Mouse (Mus musculus) heart, embryonic 11.5 days (tissue): ENCODE results near the gene Maml2. TPM values are rescaled to one million over a fixed set of nuclear protein-coding genes. Genes with fewer than 3 reads are reported as not detected.

ENCODE experiments used
- ATAC-seq: fragments of 200-750 bp; cut with Nextera tagmentation; replicated peaks from 2 replicates; pipeline ENCODE4 v1.8.0; 2017; ENCODE audit warnings: moderate library complexity; ENCODE audit not compliant: insufficient number of reproducible peaks, low FRiP score, low TSS enrichment
- H3K27ac ChIP-seq: fragments of 300-500 bp; sonication (generic); 2 replicates; pipeline ENCODE4 v1.5.1; 2014; ENCODE audit warnings: mild to moderate bottlenecking, low read depth, low read length
- H3K27me3 ChIP-seq: fragments of 300-500 bp; sonication (generic); 2 replicates; pipeline ENCODE4 v1.6.1; 2014; ENCODE audit warnings: mild to moderate bottlenecking, low read length, mixed read lengths; ENCODE audit not compliant: control insufficient read depth, insufficient read depth
- H3K36me3 ChIP-seq: fragments of 300-500 bp; sonication (generic); 2 replicates; pipeline ENCODE4 v1.6.1; 2014; ENCODE audit warnings: mild to moderate bottlenecking, low read length, moderate library complexity, mixed read lengths; ENCODE audit not compliant: control insufficient read depth, insufficient read depth
- H3K4me1 ChIP-seq: fragments of 300-500 bp; sonication (generic); 2 replicates; pipeline ENCODE4 v1.6.1; 2014; ENCODE audit warnings: low read length; ENCODE audit not compliant: control insufficient read depth, insufficient read depth
- H3K4me2 ChIP-seq: fragments of 300-500 bp; sonication (generic); 2 replicates; pipeline ENCODE4 v1.6.1; 2014; ENCODE audit warnings: mild to moderate bottlenecking, moderate library complexity
- H3K4me3 ChIP-seq: fragments of 300-500 bp; sonication (generic); 2 replicates; pipeline ENCODE4 v1.5.1; 2014; ENCODE audit warnings: low read depth, low read length
- H3K9ac ChIP-seq: fragments of 300-500 bp; sonication (generic); 2 replicates; pipeline ENCODE4 v1.6.1; 2014; ENCODE audit warnings: mild to moderate bottlenecking, low read depth, low read length, moderate library complexity
- H3K9me3 ChIP-seq: fragments of 300-500 bp; sonication (generic); replicated peaks from 2 replicates; pipeline ENCODE4 v1.6.1; 2016; ENCODE audit warnings: low read length; ENCODE audit not compliant: control insufficient read depth
- WGBS: fragments of 180-500 bp; shearing (Covaris S2); extraction: QIAGEN DNeasy Blood & Tissue Kit; methylation state at CpG from one replicate; pipeline ENCODE4 v1.1.7; 2014; ENCODE audit not compliant: insufficient replicate concordance; 5-methylcytosine and 5-hydroxymethylcytosine counted together
- polyA plus RNA-seq: library from polyadenylated mRNA; unstranded; fragments of >200 nt; fragmentation: Nextera tagmentation; extraction: Ambion mirVana; gene quantifications from 2 replicates; pipeline ENCODE4 v1.2.1, GENCODE M21; 2014

The Maml2 gene
- polyA plus RNA-seq, 1 experiment from 2014 or later: 9.1 TPM

DNA sequence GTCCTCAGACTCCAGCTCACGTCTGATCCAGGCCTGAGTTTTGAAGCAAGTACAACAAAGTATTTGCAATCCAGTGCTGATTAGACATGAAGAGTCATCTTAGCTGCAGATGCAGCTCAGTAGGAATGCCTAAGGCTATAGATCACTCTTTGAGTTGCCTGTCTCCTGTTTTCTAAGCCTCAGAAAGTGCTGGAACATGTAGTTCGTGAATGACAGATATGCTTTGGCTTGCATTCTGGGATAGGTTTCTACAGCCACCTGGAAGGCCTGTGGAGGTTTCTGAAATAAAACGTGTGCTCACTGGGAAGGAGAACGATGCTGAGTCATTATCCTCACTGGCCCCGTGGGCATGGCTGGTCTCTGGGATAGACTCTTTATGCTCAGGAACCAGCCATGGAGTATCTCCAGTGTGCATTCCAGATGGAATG, 16.8 kb downstream of the Maml2 start:
- no peak overlapping the region for H3K4me3 ChIP-seq
- H3K4me1 ChIP-seq: peaks cover 33% of the 10 kb centered on the region
- no peak overlapping the region for H3K27ac ChIP-seq
- no peak overlapping the region for H3K4me2 ChIP-seq
- H3K36me3 ChIP-seq: no peaks in the 10 kb centered on the region
- H3K9ac ChIP-seq: no peak overlapping the region
- WGBS: 57% methylated on average over 5 of the region's 5 CpGs
- no peak for ATAC-seq
- H3K27me3 ChIP-seq: no peaks in the 10 kb centered on the region
- H3K9me3 ChIP-seq: no peaks in the 10 kb centered on the region

DNA sequence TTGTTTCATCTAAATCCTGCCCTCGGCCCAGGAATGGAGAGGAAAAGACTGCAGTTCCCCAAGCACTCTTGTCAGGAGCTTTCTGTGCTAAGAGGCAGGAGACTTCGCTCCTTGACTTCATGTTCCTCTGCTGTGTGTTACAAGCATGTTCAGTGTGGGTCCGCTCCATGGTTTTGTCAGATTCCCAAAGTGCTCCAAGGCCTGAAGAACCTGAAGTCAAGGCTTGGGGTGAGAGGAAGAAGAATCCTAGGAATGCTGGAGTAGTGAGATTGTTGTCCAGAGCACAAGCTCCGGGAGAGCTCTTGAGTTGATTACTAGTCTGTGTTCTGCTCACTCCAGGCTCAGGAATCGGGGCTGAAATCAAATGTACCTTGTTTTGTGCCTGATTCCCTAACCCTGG, 17.6 kb downstream of the Maml2 start:
- no peaks in the 10 kb centered on the region for H3K27me3 ChIP-seq
- no peaks in the 10 kb centered on the region for H3K9me3 ChIP-seq
- H3K9ac ChIP-seq: no peak overlapping the region
- 0 out of 2 replicates have a peak overlapping the region, but pooled peaks have one; percentile 1 for H3K27ac ChIP-seq
- peaks cover 27% of the 10 kb centered on the region for H3K4me1 ChIP-seq
- no peak overlapping the region for H3K4me3 ChIP-seq
- no peaks in the 10 kb centered on the region for H3K36me3 ChIP-seq
- WGBS: 50% methylated on average over 5 of the region's 5 CpGs
- 0 out of 2 replicates have a peak overlapping the region, but pooled peaks have one; percentile 20 for H3K4me2 ChIP-seq
- ATAC-seq: no peak

DNA sequence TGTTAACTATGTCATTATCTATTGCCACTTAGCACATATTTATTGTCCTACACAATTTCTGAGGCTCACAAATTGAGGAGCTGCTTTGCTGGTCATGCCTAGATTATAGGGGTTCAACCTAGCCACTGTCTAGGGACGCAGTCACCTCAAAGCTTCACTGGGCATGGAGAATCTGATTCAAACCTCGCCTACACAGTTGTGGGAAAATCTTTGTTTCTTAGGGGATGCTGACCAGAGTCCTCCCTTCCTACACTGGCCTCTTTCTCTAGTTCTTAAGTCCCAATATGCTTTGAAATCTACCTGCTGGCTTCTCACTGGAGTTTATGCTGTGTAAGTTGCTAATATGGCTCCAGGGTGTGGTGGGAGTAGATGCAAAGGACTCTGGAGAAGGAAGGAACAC, 21.8 kb downstream of the Maml2 start:
- Histone ChIP-seq H3K27me3 (no peaks in the 10 kb centered on the region), H3K4me2 (no peak overlapping the region), H3K4me3 (no peak overlapping the region), H3K27ac (no peak overlapping the region), H3K4me1 (peaks cover 53% of the 10 kb centered on the region), H3K9ac (no peak overlapping the region), H3K9me3 (no peaks in the 10 kb centered on the region), H3K36me3 (no peaks in the 10 kb centered on the region)
- WGBS: 79% methylated on average over 2 of the region's 2 CpGs
- ATAC-seq: no peak

DNA sequence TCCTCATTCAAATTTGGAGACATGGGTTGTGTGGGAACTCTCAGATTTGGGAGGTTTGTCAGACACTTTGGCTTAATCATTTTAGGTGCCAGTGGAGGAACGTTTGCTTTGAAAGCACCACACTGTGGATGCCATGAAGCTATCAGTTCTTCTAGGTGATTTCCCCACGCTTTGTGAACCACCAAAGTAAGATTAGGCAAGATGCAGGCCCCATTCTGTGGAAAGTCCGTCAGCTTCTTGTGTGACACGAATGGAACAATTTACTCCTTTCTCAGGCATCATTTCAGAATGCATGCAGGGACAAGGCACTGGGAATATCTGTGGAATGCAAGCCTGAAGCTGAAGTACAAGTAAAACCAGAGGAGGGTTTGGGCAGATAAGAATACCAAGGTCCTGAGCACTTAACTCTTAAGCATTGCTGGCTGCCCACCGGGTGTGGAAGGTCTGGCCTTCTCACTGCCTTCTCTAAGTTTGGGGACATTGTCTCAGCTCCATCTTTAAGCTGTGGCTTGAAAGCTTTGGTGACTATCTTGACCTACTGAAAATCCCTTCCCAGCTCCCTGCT, 23.1 kb downstream of the Maml2 start:
- no peaks in the 10 kb centered on the region for H3K27me3 ChIP-seq
- no peak overlapping the region for H3K9ac ChIP-seq
- 0 out of 2 replicates have a peak overlapping the region, but pooled peaks have one; percentile 29 for H3K27ac ChIP-seq
- H3K9me3 ChIP-seq: no peaks in the 10 kb centered on the region
- no peak for ATAC-seq
- H3K4me2 ChIP-seq: no peak overlapping the region
- WGBS: 33% methylated on average over 5 of the region's 5 CpGs
- no peaks in the 10 kb centered on the region for H3K36me3 ChIP-seq
- peaks cover 40% of the 10 kb centered on the region for H3K4me1 ChIP-seq
- H3K4me3 ChIP-seq: no peak overlapping the region

DNA sequence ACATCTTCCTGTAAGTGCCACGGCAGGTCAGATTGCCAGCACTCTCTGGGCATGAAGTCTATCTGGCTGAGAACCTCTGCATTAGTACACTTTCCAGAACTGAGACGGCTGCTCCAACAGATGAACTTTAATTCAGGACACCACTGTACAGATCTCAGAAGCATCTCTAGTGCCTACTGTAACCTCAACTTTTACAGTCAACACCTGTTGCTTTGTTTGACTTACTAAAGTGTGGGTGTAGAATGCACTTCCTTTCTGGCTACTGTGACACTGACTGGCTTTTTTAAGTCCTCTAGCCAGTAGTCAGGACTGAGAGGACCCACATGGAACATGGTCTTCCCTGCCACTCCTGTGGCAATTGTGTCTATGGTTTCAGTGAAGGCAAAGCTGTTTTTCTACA, 25.3 kb downstream of the Maml2 start:
- Histone ChIP-seq H3K27me3 (no peaks in the 10 kb centered on the region), H3K9ac (no peak overlapping the region), H3K4me1 (peaks cover 32% of the 10 kb centered on the region), H3K4me3 (no peak overlapping the region), H3K4me2 (no peak overlapping the region), H3K9me3 (no peaks in the 10 kb centered on the region), H3K27ac (peak overlapping the region; percentile 50), H3K36me3 (no peaks in the 10 kb centered on the region)
- WGBS: 73% methylated on average over 2 of the region's 2 CpGs
- ATAC-seq: no peak

DNA sequence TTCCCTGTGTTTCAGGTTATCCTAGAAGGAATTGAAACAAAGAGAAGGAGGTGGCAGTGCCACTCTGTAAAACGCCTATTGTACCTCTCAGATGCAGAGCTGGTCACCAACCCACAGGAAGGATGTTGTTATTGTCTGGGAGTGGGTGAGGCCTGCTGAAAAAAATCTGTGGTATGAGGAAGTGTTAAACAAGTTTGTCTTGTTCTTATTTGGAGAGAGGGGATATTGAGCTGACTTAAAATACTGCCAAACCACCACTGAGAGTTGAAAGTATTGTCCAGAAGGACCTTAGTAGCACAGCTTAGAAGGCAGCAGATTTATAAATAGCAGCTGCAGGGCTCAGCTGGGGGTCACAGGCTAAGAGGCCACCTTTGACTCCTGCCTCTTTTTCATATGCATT, 25.9 kb downstream of the Maml2 start:
- no peak overlapping the region for H3K9ac ChIP-seq
- H3K4me3 ChIP-seq: no peak overlapping the region
- no peaks in the 10 kb centered on the region for H3K9me3 ChIP-seq
- WGBS: 32% methylated on average over 1 of the region's 1 CpGs
- no peaks in the 10 kb centered on the region for H3K36me3 ChIP-seq
- no peak overlapping the region for H3K4me2 ChIP-seq
- peaks cover 32% of the 10 kb centered on the region for H3K4me1 ChIP-seq
- ATAC-seq: no peak
- peak overlapping the region; percentile 50 for H3K27ac ChIP-seq
- no peaks in the 10 kb centered on the region for H3K27me3 ChIP-seq

DNA sequence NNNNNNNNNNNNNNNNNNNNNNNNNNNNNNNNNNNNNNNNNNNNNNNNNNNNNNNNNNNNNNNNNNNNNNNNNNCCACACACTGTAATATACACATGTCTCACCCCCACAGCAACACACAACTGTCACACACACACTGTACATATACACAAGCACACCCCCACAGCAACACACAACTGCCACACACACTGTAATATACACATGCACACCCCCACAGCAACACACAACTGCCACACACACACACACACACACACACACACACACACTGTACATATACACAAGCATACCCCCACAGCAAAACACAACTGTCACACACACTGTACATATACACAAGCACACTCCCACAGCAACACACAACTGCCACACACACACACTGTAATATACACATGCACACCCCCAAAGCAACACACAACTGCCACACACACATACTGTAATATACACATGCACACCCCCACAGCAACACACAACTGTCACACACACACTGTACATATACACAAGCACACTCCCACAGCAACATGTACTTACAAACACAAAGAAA, 116.5 kb downstream of the Maml2 start:
- no peak for ATAC-seq
- H3K4me3 ChIP-seq: no peak overlapping the region
- no peak overlapping the region for H3K4me2 ChIP-seq
- H3K9me3 ChIP-seq: no peaks in the 10 kb centered on the region
- H3K4me1 ChIP-seq: no peaks in the 10 kb centered on the region
- H3K27ac ChIP-seq: no peak overlapping the region
- peaks cover 4% of the 10 kb centered on the region; the same call in 1 of the 2 replicates for H3K36me3 ChIP-seq
- H3K9ac ChIP-seq: no peak overlapping the region
- no peaks in the 10 kb centered on the region for H3K27me3 ChIP-seq

DNA sequence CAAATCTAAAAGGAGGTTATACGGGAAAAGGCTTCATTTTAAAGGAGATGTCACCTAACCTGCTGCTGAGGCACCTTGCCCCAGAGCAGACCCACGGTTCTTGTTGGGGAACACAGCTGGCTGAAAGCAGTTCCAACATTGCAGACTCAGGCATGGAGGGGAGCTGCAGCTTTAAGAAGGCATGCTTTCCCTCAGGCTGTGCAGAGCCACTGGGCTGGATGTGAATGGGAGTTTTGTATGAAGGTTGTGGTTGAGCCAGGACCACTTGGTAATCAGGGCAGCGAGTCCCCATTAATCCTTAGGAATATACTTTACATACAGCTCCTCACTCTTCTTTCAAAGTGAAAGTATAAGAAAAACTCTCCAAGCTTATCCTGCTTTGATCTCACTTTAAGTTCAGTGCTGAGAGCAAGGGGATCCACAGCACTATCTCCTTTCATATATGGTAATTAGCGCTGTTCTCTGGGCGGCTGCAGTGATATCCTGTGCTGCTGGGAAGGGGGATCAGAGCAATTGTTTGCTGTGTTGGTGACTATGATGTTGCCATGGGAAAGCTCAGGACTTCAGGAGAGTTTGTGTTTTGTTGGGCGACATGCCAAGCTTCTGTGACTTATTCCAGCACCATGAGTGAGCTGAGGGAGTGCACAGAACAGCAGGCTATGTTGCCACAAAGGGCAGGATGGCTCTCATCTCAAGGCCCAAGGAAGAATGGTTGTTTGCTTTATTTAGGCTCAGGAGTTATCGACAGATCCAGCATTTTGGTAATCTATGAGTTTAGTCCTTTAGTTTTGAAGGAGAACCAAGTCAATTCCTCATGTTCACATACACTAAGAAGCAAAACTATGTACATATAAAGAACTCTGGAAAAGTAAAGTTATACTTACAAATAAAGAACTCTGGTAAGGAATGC, 127.5 kb downstream of the Maml2 start:
- Histone ChIP-seq H3K27me3 (no peaks in the 10 kb centered on the region), H3K4me1 (peaks cover 34% of the 10 kb centered on the region), H3K9ac (peak overlapping the region; percentile 58), H3K4me3 (no peak overlapping the region), H3K9me3 (no peaks in the 10 kb centered on the region), H3K27ac (peak overlapping the region; percentile 92), H3K4me2 (peak overlapping the region; percentile 51), H3K36me3 (no peaks in the 10 kb centered on the region)
- peak; percentile 83 for ATAC-seq
- 20% methylated on average over 7 of the region's 7 CpGs for WGBS
